Mouse (Mus musculus): ENCODE measurements around the gene Gramd1a.

The Gramd1a gene

GRCm38 (mm10) chr7:31119556-31119955 lies 36.1 kb downstream of the Gramd1a start:
- no peak for DNase-seq

GRCm38 (mm10) chr7:31118486-31118885 lies 37.2 kb downstream of the Gramd1a start:
- peak; percentile 49 for DNase-seq

GRCm38 (mm10) chr7:31117465-31117864 lies 38.2 kb downstream of the Gramd1a start:
- DNase-seq = no peak

- DNase-seq = no peak
These were observed 39.0 kb downstream of the Gramd1a start for GRCm38 (mm10) chr7:31116721-31117145.

GRCm38 (mm10) chr7:31115587-31116043 lies 40.1 kb downstream of the Gramd1a start:
- DNase-seq = peak; percentile 45

- DNase-seq = no peak
These were observed 40.5 kb downstream of the Gramd1a start, which contains the start of gene Hpn for GRCm38 (mm10) chr7:31115182-31115581. Gene Hpn, minus strand, starts transcription at chr7:31115290.

- no peak for DNase-seq
These were observed 41.0 kb downstream of the Gramd1a start for GRCm38 (mm10) chr7:31114646-31115045.

- DNase-seq = no peak
These were observed 41.9 kb downstream of the Gramd1a start for GRCm38 (mm10) chr7:31113800-31114199.

GRCm38 (mm10) chr7:31112036-31112435 lies 43.7 kb downstream of the Gramd1a start:
- DNase-seq = no peak

- DNase-seq = no peak
These were observed 44.8 kb downstream of the Gramd1a start for GRCm38 (mm10) chr7:31110861-31111385.

GRCm38 (mm10) chr7:31109796-31110195 lies 45.9 kb downstream of the Gramd1a start:
- DNase-seq = no peak

- DNase-seq = no peak
These were observed 46.6 kb downstream of the Gramd1a start for GRCm38 (mm10) chr7:31109091-31109490.

GRCm38 (mm10) chr7:31107781-31108180 lies 47.9 kb downstream of the Gramd1a start:
- no peak for DNase-seq

GRCm38 (mm10) chr7:31106166-31106565 lies 49.5 kb downstream of the Gramd1a start:
- no peak for DNase-seq

- DNase-seq = peak; percentile 58
These were observed 50.5 kb downstream of the Gramd1a start for GRCm38 (mm10) chr7:31105061-31105768.

- DNase-seq = no peak
These were observed 54.9 kb downstream of the Gramd1a start for GRCm38 (mm10) chr7:31100786-31101185.

GRCm38 (mm10) chr7:31099612-31099982 lies 56.1 kb downstream of the Gramd1a start:
- DNase-seq = no peak

- no peak for DNase-seq
These were observed 56.7 kb downstream of the Gramd1a start for GRCm38 (mm10) chr7:31098697-31099611.

- peak; percentile 84 for DNase-seq
These were observed 58.0 kb downstream of the Gramd1a start for GRCm38 (mm10) chr7:31097583-31098248.

- no peak for DNase-seq
These were observed 58.7 kb downstream of the Gramd1a start for GRCm38 (mm10) chr7:31096892-31097564.

- DNase-seq = no peak
These were observed 60.8 kb downstream of the Gramd1a start for GRCm38 (mm10) chr7:31094774-31095501.

GRCm38 (mm10) chr7:31089721-31090120 lies 66.0 kb downstream of the Gramd1a start:
- no peak for DNase-seq
